Mouse (Mus musculus) spleen, postnatal 10 days (tissue): ENCODE measurements at regions not wholly inside any gene's neighbourhood (a gene's known extent, or its start where the extent isn't known, plus 50 kb on each side); places are given as distances from the start of the nearest gene placed in this dataset.

Experiments used
- DNase-seq, 2 experiments: peaks; one replicate each; pipeline ENCODE4 v3.0.0; 2021 to 2022; ENCODE audit warnings: low spot score in 2 of 2

DNA sequence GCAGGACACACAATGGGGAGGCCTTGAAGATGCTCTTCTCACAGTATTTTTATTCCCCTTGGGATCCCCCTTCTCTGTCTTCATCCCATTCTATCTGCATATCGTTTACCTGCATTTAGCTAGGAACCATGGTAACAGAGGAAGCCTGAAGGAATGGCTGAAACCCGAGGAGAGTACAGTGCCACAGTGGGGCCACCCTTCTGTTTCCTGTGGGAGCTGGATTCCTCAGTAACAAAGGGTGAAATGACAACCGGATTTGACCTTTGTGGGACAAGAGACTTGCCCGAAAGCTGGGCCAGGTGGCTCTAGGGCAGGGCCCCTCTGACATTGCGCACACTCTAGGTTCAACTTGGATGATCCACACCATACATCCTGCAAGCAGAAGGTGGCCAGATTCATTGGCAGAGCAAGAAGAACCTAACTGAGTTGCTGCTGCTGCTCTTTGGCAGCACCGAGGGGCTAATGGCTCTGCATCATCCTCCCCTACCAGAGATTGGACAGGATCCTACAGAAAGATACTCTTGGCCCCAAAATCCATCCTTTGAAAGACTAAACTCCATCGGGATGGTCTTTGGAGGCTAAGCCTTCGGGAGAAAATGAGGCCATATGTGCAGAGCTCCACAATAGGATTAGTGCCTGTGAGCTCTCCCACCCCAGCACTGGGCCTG lies 310.0 kb downstream of the Sox9 start:
- DNase-seq: no peak

DNA sequence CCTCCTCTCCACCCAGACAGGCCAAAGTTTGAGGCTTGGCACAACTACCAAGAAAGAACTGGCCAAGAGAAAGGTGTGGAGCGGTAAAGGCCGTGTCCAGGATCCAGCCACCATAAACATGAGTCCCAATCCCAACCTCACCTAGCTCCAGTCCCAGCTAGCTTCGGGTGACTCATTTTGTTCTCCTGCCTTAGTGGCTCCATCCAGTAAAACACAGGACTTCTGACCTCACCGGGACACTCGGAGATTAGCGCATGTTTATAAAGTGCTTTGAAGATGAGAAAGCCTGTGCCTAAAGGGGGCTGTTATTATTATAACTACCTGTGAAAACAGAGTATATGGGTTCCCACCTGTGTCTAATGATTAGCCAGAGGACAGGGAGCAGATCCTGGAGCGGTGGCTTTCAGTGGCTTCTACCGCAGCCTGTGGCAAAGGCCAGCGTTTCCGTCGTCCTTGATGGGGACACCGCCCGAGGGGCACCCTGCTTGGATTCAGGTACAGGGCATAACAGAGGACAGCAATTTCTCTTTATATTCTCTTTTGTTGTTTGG lies 311.9 kb downstream of the Sox9 start:
- no peak for DNase-seq

DNA sequence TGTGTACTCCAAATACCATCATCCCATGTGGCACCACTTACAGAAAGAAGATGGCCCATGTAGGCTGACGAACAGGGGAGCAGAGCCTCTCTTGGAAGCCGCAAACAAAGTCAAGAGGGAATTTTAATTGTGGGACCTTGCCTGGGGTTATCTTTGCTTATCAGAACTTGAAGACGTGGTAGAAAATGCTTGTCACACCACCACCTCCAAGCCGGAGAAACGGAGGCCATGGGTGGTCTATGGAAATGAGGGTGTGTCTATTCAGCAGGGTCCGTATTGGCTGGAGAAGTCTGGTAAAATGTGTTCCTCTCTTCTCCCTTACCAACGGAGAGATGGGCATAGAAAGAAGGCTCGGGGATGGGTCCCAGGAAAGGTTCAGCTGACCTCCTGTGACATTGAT lies 313.6 kb downstream of the Sox9 start:
- DNase-seq: no peak

DNA sequence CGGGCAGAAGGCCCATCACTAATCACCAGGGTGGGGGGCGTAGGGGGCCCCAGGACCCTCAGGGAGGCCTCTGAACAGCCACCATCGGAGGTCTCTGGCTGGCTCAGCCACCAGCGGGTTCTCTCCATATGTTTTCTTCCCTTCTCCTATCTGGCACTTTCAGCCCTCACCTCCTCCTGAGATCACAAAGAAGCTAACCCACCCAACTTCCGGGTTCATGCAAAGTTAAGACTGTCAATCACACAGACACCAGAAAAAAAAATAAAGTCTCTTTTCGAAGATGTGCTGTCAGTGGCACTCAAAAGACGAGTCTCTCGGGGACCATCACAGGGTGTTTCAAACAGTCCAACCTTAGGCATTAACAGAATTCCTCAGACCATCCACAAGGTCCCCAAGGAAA lies 314.2 kb downstream of the Sox9 start:
- DNase-seq: no peak

DNA sequence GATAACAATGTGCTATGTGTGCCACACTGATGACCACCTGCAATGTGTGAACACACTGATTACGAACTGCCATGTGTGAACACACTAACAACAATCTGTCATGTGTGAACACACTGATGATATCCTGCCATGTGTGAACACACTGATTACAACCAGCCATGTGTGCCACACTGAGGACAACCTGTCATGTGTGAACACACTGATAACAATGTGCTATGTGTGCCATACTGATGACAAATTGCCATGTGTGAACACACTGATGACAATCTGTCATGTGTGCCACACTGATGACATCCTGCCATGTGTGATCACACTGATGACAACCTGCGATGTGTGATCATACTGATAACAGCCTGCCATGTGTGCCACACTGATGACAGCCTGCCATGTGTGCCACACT lies 316.3 kb downstream of the Sox9 start:
- DNase-seq: no peak

DNA sequence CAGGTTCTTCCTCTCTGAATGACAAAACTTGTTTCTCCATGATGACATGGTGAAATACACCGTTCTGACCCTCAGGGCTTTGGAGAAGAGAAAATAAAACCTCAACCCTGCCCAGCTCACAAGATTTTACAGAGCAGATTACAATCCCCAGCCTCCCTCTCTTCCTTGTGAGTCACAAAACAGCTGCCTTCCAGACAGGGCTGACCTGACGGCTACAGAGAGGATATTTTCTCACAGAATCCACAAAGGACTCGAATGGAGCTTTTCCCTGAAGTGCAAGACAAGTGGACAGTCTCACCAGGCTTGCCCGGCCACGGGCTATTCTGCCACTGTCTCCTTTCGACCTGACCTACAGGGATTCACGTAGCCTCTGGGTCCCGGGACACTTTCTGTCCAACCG lies 318.8 kb downstream of the Sox9 start:
- no peak for DNase-seq

DNA sequence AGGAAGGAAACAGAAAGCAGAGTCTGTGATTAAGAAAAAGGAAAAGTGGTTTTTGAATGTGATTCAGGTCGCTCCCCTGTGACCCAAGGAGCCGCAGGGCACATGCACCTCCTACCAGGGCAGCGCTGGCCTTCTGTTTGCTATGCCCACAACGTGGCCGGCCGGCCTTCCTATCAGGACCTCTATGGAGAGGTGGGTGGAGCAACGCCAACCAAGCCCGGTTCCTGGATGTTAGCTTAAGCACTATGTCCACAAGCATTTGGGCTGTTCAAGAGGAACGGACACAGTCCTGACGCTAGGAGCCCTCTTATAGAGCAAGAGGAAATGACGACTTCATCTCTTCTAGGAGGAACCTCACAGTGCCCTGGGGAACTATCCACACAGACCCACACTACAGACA lies 319.5 kb downstream of the Sox9 start:
- DNase-seq: no peak

DNA sequence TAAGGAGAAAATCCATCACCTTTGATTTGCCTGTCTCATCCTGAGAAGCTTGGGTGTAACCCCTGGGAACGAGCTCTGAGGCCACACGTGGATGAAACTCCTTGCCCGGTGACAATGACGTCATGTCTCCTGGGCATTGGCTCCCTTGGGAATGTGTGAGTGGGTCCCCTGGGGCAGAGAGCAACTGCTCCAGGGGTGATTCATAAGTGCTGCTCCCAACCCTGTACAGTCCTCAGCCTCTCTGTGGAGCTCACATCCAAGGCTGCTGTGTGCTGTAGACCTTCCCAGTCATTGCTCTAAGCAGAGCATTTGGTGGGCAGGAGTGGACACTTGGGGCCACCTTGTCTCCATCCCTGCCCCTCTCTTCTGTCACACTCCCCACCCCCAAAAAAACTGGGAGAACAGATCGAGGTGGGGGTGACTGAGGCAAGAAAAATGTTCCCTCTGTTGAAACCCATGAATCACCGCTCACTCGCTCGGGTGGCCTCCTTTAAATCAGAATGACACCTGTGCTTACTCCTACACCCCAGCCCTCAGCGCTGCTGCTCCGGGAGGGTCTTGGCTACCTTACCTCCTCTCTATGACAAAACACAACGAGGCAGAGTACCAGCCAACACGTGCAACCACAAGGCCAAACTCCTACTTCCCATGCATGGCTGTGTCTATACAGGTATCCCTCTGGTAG lies 321.3 kb downstream of the Sox9 start:
- DNase-seq: no peak

DNA sequence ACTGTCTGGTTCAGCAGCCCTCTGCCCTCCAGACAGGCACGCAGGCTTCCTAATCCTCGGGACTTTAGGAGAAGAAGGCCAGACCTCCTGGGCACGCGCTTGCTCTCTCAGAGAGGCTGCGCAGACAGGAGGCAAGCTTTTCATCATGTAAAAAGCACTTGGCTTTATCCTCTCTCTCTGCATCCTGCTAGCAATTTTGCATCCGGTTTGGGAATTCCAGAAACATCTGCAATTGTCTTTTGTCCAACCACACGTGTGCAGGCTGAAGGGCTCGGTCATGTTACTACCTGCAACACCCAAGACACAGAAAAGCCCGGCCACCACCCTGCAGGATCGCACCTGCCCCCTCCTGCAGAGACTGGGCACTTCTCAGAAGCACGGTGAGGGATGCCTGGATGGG lies 323.3 kb downstream of the Sox9 start:
- no peak for DNase-seq

DNA sequence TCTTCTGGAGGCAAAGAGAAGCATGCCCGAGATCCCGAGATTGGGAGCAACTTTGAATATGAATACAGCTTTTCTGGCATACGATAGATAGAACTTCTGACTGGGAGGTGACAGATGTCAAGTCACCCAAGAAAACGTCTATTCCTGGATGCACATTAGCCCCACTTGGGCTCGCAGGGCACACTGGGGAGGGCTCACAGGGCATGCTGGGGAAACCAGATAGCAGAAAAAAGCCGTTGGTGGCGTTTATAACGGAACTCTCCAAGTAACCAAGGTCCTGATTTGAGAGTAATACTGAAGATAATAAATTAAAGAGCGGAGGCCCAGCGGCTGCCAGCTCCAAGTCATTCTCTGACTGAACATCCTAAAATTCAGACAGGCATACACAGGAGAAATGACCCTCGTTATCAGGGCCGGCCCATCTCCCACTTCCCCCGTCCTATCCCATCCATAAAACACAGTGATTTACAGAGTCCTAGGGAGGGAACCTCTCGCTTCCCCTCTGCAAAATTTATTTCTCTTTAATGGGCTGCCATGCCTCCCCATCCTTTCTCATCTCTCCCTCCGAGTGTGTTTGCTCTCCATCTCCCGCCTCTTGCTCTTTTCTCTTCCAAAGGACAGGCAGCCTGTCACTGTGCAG lies 325.3 kb downstream of the Sox9 start:
- DNase-seq: no peak

DNA sequence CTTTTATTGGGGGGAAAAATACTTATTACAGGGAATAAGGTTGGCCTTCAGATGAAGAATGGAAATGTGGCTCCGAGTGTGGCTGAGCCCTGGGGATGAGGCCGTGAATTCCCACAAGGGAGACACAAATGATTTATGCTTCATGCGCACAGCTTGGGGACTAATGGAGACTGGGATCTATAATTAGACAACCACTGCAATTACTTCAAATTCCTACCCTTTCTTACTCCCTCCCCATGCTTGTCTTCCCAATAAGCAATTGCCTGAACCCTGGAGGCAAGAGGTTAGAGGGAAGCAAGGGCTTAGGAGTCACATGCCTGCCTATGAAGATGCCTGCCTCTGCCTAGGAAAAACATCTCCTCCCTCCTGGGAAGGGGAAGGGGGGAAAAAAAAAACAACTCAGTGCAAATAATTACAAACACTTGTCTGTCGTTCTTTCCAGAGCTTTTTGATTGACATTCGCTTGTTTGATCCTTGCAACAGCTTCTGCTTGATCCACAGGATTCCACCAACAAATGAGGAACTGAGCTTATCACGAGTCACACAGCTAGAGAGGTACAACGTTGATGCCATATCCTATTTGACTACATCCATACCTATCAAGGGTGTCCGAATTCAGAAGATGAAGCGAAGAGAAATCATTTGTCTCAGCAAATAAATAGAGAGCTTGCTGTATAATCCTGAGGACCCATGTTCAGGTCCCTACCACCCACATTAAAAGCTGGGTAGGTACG lies 326.1 kb downstream of the Sox9 start:
- DNase-seq: no peak

DNA sequence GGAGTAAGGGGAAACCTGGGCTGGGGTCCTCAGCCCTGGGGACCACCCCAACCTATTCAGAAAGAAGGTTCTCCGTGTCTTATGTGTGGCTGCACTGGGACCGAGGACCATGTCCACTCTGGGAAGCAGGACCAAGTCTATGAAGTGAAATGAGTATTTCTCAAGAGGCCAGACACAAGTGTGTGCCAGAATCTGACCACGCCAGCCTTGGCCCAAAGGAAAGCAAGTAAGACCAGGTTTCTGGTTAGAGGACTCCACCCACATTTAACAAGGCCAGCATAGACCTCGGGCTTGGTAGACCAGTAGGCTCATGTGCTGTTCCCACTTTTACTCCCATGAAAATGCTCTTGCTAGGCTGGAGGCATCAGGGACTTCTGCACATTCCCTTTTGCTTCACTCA lies 327.1 kb downstream of the Sox9 start:
- DNase-seq: no peak

DNA sequence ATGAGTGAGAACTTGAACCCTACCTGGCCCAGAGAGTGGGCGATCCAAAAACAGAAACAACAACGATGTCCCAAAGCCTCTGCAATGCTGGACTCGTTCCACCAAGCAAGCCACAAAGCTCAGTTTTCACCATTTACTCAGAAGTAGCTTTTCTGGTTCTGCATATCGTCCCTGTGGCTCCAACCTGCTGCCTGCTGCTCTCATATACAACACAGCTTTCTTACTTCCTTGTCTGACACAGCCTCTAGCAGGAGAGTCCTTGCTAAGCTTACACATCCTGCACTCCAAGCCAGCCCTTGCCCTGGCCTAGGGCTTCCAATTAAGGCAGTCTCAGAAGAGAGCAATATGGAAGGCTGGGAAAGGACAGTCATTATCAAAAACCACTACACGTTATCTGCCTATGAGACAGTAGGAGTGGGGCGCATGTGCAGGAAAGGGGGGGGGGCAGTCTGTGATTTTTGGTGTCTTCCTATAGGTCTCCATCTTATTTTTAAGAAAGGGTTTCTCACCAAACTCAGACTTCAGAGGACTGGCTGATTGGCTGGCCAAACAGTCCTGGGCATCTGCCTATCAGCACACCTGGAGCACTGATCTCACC lies 331.3 kb downstream of the Sox9 start:
- no peak for DNase-seq

DNA sequence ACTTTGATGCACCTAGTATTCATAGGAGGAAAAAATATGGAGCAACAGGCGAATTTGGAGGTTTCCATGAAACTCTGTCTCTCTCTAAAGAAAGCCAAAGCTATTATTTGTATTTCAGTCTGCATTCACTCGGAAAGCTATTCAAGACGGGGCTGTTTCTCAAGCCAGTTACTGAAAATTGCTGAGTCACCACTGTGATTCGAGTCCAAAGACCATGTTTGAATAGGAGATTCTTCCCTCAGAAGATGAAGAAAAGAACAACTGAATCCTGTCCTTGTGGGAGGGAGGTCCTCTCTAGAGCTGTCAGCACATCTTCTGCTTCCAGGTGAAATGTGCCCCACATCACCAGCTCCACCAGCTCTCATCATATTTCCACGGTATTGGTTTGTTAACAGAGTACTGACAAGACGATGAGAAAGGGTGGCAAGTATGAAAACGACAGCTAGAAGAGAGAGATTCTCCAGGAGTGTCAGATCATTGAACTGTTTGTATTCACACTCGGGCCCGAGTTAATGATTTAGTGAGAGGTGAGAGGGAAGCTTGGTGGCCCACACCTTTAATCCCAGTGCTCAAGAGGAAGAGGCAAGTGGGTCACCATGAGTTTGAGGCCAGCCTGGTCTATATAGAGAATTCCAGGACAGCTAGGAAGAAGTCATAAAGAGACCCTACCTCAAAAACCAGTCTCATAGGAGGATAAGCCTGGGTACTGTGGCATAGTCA lies 335.3 kb downstream of the Sox9 start:
- DNase-seq: no peak

DNA sequence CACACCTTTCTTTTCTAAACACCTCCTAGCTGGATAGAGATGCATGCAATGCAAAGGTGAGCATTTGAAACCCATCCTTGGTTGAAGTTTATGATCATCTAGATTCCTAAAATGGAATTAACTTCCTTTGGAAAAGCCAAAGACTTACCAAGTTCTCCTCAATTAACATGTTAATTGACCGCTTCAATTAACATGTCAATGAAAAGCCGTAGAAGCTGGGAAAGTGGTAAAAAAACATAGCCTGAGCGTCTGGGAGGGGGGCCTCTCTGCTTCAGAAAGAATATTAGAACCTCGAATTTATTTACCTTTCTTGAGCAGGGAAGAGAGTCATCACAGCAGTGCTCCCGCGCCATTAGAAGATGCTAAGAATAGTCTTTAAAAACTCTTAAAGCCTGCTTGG lies 338.5 kb downstream of the Sox9 start:
- DNase-seq: no peak

DNA sequence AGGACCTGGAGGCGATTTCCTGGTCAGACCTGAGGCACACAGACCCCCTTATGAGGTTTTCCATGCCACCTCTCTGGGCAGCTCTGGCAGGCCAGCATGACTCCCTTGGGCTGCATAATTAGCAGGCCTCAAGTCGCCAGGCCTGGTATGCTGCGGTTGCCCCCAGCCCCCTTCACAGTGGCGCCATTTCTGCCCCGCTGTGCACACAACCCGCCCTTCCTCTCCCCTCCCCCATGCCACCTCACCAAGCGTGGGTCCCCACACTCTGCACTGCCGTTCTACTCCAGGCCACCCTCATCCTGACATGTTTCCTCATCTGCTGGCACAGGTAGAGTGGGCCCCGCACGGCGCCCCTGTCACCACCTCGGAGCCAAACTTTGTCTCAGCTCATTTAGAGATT lies 339.3 kb downstream of the Sox9 start:
- no peak for DNase-seq

DNA sequence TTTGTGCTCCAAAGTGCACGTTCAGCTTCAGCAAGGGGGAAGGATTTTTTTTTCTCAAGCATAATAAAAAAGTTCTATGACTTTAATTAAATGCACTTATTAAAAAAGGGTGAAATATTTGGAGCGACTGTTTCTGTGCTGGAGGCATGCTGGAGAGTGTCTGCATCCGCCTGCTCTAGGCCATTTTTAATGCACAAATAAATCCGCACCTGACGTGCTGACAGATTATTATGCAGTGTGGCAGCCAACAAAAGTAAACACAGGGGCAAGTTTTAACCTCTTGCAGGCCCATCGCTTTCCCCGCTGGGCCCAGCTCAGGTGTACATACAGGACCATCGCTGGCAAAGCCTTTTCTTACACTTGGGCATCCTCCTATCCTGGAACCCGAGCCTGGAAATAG lies 340.1 kb downstream of the Sox9 start:
- no peak for DNase-seq

DNA sequence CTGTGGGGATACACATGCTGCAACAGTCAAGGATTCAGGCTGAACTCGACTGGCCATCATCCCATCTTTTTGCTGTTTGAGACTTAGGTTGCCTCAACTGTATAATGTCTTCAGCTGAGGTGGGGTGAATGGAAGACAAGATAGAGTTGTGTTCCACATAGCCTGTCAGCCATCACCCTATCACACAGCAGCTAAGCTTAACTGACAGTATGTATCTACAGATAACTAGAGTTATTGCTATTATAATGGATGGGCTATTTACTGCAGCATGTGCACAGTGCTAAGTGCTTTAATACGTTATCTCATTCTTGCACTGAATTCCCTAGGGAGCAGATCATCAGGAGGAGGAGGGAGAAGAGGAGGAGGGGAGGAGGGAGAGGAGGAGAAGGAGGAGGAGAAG lies 340.9 kb downstream of the Sox9 start:
- DNase-seq: no peak

DNA sequence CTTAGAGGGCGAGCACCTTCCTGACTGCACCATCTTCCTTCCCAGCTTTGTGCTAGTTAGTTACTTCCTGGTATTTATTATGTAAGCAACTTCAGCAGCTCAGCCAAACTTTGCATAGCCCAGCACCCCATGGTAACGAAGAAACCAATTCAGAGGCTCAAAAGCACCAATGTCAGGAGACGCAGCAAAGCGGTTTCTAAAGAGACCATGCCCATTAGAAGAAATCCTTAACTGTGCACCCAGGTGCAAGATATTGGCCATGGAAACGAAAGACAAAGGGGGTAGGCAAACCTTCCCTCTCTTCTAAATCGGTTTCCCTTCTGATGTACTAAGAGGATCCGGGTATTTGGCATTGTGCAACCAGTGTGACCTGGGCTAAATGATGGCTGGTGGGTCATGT lies 343.8 kb downstream of the Sox9 start:
- no peak for DNase-seq

DNA sequence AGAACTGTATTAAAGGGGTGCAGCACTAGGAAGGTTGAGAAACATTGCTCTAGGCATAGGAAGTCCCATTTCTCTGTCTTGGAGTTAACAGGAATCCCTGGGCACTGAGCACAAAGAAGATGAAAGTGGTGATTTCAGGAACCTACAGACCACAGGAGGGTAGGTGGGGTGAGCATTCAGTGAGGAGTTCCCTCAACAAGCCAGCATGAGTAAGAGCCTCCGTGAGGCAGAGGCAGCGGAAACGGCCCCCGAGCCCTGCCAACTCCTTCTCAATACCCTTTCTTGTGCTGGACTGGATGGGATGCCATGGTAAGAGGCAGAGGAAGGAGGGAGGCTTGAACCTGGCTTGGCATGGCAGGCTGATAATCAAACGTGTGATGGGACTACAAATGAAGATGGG lies 347.2 kb downstream of the Sox9 start:
- no peak for DNase-seq

DNA sequence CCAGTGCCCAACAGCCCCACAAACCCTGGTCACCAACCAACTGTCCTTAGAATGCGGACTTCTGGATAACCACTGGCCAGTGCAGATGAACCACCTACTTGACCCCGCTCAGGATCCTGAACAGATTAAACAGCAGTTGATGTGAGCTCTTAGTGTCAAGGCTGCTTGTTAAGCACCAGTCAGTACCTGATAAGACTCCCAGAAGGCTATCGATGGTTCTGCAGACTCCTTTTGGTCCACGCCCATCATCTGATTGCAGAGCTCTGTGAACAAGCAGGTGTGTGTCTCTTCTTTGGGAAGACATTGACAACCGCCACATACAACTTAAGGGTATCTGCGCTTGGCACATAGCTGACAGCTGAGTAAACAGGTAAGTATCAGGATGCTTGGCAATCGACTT lies 348.0 kb downstream of the Sox9 start:
- no peak for DNase-seq
